Mouse (Mus musculus) urinary bladder, postnatal 36 days (tissue): ENCODE data around the gene Atxn10.

Source experiments
- DNase-seq, 2 experiments: peaks; one replicate each; pipeline ENCODE4 v3.0.0; 2022; ENCODE audit warnings: low spot score in 2 of 2, mixed read lengths in 1 of 2

The Atxn10 gene

DNA sequence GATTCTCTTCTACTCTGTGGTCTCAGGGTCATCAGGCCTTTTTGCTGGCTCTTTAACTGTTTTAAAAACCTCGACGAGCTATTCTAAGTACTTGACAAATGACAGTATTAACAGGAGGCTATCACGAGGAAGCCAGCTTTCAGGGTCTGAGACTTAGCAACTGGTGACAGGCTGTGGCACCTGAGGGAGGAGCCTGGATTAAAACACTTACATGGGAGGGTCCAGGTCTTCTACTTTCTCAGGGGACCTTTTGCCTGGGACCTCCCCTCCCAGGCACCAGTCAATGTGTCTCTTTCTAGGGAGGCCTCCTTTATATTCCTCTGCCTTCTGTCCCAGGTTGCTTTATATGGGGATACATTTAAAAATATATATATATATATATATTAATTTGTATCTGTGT is 1.8 kb upstream of the Atxn10 start:
- no peak for DNase-seq

DNA sequence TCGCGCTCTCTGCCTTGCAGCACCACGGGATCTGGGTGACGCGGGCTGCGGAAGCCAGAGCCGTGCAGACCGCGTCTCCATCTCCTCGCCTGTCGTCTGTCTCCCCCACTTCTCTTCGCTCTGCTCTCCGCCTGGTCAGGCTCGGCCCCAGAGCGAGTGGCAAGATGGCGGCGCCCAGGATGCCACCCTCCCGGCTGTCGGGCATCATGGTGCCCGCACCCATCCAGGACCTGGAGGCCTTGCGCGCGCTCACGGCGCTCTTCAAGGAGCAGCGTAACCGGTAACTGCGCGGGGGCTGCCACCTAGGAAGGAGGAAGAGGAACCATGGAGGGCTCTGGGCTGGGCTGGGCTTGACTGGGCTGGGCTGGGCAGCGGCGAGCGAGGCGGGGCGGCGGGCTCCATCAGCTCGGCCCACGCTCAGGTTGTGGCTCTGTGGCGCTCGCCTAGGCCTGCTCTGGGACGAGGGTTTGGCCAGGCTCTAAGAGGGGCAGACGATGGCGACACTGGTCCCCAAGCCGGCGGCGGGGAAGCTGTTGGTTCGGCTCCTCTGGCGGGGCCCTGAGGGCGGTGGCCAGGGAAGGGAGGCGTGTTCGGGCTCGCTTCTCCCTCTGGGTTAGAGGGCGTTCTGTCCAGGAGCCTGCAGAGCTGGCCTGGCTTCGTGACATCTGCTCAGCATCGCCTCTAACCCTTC is 401 bp downstream of the Atxn10 start:
- peak; percentile 78 to 86 for DNase-seq

DNA sequence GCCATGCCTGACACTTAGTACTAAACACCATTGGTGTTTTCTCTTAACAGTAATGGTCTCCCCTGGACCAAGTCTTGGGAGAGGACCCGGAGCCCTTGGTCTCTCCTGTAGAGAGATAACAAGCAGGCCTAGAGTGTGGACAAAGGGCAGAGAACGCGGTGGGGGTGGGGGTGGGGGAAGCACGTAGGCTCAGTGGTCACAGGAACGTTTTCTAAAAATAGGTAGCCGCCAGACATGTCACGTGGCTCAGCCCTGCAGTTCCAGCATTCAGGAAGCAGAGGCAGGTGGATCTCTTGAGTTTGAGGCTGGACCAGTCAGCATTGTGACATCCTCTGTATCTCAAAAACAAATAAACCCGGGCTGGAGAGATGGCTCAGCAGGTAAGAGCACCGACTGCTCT is 1.2 kb downstream of the Atxn10 start:
- no peak for DNase-seq

DNA sequence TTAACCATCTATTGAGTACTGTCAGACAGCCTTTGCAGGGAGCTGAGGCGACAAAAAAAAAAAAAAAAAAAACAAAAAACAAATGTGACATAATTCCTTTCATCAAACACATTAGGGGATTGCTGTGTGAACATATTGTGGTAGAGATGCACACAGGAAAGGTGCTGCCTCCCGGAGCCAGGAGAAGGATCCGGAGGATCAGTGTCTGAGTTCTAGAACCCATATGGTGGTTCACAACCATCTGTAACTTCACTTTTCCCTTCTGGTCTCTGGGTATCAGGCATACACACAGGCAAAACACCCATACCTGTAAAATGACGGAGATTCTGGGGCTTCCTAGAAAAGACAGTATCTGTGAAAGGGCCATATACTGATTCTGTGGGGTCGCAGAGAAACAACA is 1.9 kb downstream of the Atxn10 start:
- no peak for DNase-seq

DNA sequence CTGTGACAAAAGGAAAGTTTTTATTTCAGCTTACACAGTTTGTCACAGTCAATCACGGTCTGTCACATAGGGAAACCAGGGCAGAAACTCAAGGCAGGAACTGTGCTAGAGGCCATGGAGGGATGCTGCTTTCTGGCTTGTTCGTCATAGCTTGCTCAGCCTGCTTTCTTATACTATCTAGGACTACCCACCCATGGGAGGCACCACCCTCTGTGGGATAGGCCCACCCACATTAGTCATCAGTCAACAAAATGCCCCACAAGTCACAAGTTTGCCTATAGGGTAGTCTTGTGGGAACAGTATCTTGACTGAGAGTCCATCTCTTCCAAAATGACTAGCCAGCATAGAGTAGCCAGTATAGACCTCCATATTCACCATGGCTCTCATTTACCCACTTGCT is 6.2 kb downstream of the Atxn10 start:
- DNase-seq = no peak

DNA sequence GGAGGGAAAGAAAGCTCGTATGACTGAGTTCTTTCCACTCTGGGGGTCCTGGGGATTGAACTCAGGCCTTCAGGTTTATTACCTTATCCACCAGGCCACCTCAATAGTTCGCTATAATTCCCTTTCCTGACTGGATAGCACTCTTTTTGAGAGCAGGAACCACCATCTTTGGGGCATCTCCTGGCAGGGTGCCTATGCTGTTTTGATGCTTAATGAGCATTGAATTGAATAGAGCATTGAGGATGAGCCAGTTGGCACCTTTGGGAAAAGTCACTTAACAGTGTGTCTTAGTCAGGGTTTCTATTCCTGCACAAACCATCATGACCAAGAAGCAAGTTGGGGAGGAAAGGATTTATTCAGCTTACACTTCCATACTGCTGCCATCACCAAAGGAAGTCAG is 8.6 kb downstream of the Atxn10 start:
- DNase-seq = no peak

DNA sequence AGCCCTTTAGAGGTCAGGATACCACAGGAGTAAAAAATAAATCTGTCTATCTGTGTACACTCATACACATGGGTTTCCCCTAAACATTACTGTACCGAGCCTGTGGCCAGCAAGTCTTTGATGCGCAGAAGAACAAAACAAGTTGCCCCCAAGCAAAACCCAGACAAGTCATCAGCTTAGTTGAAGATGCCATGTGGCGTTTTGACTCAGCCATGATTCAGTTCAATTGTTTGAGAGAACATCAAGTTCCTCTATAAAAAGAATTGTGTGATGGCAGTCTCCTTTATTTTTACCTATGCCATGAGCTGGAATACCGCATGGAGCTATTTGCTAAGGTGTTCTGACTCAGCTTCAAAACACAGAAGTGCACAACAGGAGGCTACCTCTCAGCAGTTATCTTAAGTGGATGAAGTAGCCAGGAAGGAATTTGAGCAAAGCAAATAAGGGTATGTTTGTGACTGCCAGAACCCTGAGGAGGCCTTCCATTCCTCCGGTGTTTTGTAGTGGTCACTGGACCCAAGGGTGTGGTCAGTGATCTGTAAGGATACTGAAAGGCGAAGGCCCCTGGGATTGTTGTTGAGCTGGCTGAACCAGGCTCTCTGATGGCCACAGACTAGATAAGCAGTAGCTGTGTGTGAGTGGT is 11.1 kb downstream of the Atxn10 start:
- DNase-seq = no peak

DNA sequence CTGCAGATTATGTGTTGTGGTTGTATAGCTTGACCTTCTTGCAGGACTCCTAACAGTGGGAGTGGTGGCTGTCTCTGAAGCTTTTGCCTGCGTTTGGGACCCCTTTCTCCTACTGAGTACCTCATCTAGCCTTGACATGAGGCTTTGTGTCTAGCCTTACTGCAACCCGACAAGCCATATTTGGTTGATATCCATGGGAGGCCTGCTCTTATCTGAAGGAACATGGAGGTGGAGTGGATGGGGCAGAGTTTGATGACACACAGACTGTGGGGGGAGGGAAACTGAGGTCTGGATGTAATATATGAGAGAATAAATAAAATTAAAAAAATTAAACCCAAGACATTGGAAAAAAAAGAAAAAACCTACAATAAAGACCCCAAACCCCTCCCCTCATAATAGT is 14.1 kb downstream of the Atxn10 start:
- DNase-seq = no peak

DNA sequence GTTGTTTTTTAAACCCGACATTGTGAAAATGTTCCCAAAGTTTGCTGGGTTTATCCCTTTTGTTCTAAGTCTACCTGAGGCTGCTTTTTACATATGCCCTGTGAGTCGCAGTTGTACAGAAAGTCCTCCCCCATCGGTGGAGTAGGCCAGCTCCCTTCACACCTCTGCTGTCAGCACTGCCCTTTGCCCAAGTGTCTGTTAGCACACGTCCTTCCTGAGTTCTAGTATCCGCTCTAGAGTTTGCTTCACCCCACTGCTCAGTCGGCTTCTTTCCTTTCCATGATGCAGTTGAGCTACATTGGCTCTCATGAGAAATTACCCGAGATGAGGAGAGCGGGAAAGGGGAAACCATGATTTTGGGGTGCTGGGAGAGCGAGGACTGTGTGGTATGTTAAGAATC is 18.0 kb downstream of the Atxn10 start:
- no peak for DNase-seq

DNA sequence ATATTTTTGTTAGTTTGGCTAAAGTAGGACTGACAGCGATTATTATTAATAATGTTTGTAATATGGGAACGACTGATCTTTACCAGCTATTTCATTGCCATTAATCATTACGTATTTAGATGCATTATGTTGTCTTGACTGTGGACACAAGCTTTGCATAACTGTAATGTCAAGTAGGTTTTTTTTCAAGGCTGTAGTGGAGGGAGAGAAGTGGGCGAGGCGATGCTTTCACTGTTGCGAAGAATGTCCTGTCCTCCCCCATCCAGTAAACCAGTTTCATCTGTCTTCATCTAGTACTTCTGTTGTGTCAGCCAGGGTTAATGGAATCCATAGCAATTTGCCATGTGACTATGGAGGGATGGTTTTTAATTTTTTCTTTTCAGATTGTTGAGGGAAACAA is 20.1 kb downstream of the Atxn10 start:
- DNase-seq = no peak

DNA sequence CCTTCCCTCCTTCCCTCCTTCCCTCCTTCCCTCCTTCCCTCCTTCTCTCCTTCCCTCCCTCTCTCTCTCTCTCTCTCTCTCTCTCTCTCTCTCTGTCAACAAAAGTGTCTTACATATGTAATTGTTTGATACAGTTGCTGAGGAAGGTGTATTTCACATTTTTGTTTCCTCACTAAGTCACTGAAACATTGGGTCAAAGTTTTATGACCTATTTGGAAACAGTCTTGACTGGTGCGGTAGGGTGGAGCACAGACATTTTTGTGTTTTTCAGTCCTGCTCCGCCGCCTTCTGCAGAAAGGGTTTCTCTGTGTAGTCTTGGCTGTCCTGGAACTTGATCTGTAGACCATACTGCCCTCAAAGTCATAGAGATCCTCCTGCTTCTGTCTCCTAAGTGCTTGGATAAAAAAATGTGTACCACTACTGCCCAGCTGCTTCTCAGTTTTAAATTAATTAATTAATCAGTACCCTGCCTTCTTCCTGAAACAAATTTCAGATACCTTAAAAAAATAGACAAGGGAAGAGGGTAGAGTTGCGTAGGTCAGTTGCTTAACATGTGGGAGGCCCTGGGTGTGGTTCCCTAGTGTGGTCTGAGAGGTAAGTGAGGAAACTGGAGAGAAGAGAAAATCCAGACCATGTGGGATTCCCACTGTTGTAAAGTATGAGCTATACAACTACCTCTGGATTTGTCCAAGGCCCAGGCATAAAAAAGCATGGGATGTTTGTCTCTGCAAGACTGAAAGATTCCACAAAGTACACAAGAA is 21.6 kb downstream of the Atxn10 start:
- DNase-seq = no peak

DNA sequence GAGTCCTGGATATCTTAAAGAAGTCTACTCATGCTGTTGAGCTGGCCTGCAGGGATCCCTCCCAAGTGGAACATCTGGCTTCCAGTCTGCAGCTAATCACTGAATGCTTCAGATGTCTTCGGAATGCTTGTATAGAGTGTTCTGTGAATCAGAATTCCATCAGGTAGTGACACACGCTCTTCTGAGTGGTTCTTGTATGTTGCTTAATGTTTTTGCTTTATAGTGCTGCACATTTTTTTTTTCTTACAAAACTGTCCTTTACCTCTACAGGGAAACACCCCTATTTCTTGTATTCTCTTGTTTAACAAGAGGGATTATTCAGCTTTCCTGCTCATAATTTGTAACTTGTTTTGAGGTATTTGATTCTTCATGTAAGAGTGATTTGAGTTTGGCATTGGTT is 23.4 kb downstream of the Atxn10 start:
- no peak for DNase-seq

DNA sequence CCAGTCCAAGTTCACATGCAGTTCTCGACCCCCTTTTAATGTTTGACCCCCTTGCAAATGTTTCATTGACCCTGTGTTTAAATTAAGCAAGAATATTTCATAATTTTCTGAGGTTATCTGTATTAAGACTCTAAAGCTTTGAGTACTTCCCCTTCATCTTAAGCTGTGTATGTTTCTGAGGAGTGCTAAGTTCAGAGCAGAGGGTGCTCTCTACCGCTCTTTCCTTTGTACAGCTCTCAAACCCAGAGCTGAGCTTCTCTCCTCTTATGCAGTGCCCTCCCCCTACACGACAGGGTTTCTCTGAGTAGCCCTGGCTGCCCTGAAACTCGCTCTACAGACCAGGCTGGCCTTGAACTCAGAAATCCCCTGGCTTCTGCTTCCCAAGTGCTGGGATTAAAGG is 23.9 kb downstream of the Atxn10 start:
- DNase-seq = no peak

DNA sequence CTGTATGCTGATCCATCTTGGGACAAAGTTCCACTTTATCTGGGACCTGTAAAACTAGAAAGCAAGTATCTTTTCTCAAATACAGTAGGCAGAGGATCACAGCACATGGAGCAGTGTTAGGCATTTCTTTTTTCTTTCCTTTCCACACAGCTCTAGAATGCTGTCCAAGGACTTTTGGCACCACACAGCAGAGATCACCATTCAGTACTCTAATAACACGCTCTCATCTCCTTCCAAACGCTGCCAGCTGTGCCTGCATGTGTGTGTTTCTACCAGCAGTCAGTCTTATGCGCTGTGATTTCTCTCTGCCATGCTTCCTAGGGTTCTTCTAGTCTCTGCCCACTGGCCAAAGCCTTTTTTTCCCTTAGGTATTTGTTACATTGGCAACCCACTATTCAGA is 28.3 kb downstream of the Atxn10 start:
- no peak for DNase-seq

DNA sequence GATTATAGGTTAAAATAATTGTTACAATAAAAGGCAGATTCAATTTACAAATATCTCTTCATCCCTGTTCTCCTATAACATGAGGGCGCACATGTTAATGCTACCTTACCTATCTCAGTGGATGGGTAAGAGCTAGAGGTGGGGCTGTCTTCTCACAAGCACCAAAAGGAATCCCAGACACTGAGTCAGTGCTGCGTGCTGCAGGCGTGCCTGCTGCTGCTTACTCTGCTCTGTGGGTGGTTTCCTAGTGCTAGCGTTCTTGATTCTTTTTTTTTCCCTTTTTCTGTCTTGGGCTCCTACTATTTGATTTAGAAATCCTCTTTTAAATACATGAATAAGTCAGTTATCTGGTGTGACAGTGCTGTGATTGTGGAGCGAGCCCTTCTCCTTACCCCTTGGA is 30.9 kb downstream of the Atxn10 start:
- DNase-seq = no peak

DNA sequence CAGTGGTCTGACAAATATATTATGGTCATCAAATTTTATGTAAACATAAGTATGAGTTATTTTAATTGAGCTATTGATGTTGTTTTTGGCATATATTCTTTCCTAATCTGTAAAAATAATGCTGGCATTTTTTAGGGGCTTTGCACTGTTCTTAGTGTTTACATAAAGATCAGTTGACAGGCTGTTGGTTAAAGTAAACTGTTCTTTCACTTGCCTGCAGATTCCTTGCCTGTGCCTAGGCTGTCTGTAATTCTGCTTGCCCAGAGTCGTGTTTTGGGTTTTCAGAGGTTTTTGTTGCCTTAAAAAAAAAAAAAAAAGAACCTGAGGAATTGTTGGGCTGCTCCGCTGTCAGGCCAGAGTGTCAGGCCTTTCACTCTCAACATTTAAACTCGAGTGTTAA is 33.7 kb downstream of the Atxn10 start:
- DNase-seq = no peak

DNA sequence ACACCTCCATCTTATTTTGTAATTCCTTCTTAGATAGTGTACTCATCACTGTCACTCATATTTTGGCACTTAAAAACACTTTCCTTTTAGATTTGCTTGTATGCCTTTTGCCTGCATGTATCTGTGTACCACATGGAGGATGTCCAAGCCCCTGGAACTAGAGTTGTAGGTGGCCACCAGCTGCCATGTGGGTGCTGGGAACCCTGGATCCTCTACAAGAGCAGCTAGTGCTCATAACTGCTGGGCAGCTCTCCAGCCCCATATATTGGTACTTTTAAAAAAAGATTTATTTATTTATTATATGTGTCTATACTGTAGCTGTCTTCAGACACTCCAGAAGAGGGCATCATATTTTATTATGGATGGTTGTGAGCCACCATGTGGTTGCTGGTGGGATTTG is 37.1 kb downstream of the Atxn10 start:
- no peak for DNase-seq

DNA sequence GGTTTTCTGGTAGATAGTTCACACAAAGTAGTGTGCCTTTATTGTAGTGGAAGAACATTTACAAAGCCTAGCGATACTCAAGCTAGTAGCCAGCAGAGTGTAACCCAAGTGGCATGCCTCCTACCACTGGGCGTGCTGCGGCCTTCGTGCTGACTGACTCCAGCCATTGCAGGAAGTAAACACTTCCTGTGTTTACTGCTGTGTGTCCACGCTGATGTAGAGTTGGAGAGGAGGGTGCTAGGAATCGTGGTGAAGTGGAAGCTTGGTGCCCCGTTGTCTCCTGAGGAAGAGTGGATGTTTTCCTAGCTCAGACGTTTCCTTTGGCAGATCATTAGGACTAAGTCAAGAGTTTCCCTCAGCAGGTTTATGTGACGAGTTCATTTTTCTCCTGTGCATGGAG is 47.4 kb downstream of the Atxn10 start:
- no peak for DNase-seq

DNA sequence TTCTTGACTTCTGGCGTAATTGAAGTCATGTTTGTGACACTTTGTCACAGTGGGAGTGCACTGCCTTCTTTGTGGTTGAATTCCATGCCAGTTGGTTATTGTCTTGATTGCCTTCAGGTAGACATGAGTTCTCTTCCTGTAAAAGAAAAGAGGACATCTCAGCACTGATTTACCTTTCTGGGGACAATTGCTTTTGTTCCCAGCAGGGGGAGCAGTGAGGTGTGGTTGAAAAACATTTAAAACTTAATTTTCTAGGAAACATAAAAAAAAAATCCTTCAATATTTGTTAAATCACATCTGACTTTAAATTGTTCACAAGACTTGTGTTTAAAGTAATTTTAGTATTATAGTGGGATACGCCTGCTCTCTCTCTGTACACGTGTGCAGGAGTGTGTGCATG is 52.7 kb downstream of the Atxn10 start:
- no peak for DNase-seq

DNA sequence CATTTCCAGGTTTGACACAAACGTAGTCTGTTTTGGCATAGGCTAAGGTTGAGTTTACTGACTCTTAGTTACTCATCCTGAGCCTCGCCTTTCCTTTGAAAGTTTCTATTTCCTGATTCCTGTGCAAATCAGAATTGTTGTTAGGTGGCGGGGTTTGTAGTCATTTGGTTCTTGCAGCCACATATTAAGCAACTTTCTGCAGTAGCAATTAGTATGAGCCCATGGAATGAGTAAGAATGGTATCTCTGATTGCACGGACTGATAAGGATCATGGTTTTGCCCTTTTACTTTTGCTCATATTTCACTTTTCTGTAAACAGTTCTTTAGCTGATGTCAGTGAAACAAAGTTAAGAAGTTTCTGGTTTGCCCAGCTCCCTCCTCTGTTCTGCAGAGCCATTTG is 53.9 kb downstream of the Atxn10 start:
- no peak for DNase-seq

DNA sequence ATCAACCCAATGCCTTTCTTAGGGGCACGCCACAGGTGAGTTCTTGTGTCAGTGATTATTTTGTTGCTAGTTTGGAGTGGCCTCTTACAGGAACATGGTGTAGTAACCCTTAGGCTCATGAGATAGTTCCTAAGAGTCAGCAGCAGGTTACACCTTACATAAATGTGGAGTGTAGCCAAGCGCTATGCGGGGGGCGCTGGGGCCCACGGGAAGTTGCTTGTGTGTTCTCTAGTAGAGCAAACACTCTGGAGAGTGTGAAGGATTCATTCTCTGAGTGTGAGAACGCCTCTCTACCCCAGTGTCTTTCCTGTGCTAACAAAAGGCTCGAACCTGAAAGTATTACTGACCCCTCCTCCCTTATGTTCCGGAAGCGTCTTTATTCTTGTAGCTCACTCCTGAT is 59.3 kb downstream of the Atxn10 start:
- no peak for DNase-seq

DNA sequence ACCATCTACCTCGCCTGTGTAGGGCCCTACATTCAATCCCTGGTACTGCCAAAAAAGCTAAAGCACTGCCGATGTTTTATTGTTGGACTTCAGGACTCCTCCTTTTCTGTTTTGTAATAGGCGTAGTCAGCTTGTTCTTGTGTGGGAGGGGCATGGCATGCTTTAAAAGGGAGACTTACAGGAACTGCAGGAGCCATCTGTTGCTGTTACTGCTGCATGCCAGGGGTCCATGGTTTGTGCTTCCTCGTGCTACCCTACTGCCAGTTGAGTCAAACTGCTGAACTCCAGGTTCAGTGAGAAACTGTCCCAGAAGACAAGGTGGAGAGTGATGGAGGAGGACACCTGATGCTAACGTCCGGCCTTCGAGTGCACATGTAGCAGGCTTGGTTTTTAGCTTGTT is 65.9 kb downstream of the Atxn10 start:
- DNase-seq = peak in 1 of 2 experiments; percentile 11

DNA sequence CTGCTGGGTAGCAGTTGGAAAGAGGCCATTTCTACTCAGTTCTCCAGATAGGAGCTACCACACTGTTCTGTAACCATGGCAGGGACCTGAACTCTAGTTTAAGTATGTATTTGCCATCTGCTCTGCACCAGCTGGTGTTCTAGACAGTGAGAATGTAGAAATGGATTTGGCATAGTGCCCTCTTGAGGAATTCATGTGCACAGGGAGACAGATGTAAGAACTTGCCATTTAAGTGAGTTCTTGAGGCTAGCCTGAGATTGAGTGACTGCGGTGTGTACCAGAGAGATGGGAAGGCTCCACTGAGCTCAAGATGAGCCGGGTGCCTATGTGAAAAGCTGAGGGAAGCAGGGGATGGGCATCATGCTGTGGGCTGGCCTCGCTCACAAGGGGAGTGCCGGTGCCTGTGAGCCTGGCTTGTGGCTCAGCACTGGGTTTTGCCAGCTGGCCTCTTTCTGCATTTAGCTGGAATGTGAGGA is 67.2 kb downstream of the Atxn10 start:
- DNase-seq = no peak
